Mouse (Mus musculus) intestine, postnatal 0 days (tissue): ENCODE data around the gene Tmf1. TPM values are rescaled to one million over a fixed set of nuclear protein-coding genes. Genes with fewer than 3 reads are reported as not detected.

Source experiments
- ATAC-seq: fragments of 200-750 bp; cut with Nextera tagmentation; 2 replicates; pipeline ENCODE4 v1.8.0; 2017; ENCODE audit warnings: mild to moderate bottlenecking, moderate TSS enrichment, moderate library complexity
- H3K27ac ChIP-seq: fragments of 300-500 bp; sonication (generic); 2 replicates; pipeline ENCODE4 v1.5.1; 2014; ENCODE audit warnings: mild to moderate bottlenecking, low read depth, low read length, moderate library complexity
- H3K27me3 ChIP-seq: fragments of 300-500 bp; sonication (generic); replicated peaks from 2 replicates; pipeline ENCODE4 v1.6.1; 2014; ENCODE audit warnings: low read length, mixed read lengths; ENCODE audit not compliant: control insufficient read depth, insufficient read depth
- H3K36me3 ChIP-seq: fragments of 300-500 bp; sonication (generic); 2 replicates; pipeline ENCODE4 v1.6.1; 2014; ENCODE audit warnings: mild to moderate bottlenecking, moderate library complexity; ENCODE audit not compliant: control insufficient read depth, insufficient read depth
- H3K4me1 ChIP-seq: fragments of 300-500 bp; sonication (generic); replicated peaks from 2 replicates; pipeline ENCODE4 v1.6.1; 2014; ENCODE audit warnings: antibody characterized with exemption, low read length, mixed read lengths; ENCODE audit not compliant: control insufficient read depth, insufficient read depth
- H3K4me2 ChIP-seq: fragments of 300-500 bp; sonication (generic); replicated peaks from 2 replicates; pipeline ENCODE4 v1.6.1; 2014; ENCODE audit warnings: low read depth, mild to moderate bottlenecking, moderate library complexity
- H3K4me3 ChIP-seq: fragments of 300-500 bp; sonication (generic); 2 replicates; pipeline ENCODE4 v1.5.1; 2014; ENCODE audit warnings: low read depth, low read length
- H3K9ac ChIP-seq: fragments of 300-500 bp; sonication (generic); 2 replicates; pipeline ENCODE4 v1.6.1; 2014; ENCODE audit warnings: mild to moderate bottlenecking, low read depth, low read length
- H3K9me3 ChIP-seq: fragments of 300-500 bp; sonication (generic); 2 replicates; pipeline ENCODE4 v1.6.1; 2016; ENCODE audit warnings: mixed run types; ENCODE audit not compliant: control insufficient read depth
- CTCF ChIP-seq: sonication (generic); IDR thresholded peaks from 2 replicates; pipeline ENCODE4 v1.5.1; 2016; ENCODE audit warnings: low read depth, mild to moderate bottlenecking, control low read depth, antibody characterized with exemption, moderate library complexity
- WGBS: fragments of 180-500 bp; shearing (Covaris S2); extraction: QIAGEN DNeasy Blood & Tissue Kit; methylation state at CpG from one replicate; pipeline ENCODE4 v1.1.7; 2014; 5-methylcytosine and 5-hydroxymethylcytosine counted together
- polyA plus RNA-seq: library from polyadenylated mRNA; unstranded; fragments of >200 nt; fragmentation: Nextera tagmentation; extraction: Ambion mirVana; gene quantifications from 2 replicates; pipeline ENCODE4 v1.2.1, GENCODE M21; 2015

Gene Tmf1
- polyA plus RNA-seq, 1 experiment from 2014 or later, result 42.1 TPM

DNA sequence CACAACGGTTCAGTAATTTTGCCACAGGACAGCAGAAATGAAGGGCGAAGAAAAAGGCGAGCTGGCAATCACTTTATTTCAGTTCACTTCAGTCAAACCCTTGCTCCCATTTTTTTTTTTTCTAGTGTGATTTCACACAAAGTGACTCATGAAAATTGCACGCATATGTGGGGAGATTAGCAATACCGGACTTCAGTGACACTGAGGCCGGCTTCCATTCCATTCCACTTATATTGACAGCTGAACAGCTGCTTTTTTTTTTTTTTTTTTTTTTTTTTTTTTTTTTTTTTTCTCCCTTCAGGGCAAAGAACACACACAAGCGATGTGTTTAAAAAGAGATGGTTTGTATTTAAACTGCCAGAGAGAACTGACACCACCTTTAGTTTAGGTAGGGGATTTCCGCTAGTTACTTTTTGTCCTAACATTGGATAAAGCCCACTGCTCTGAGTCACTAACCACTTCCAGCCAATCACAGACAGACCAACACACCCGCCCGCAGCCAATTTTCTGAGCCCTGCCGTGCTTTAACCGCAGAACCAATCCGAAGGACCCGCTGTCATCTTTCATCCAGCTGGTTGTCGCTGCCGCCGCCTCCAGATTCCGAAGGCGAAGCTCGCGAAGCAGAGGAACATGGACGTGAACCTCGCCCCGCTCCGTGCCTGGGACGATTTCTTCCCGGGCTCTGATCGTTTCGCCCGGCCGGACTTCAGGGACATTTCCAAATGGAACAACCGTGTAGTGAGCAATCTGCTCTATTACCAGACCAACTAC is 31.5 kb upstream of the Tmf1 start, which contains the start of gene Arl6ip5:
Gene Arl6ip5 (plus strand): TSS at position 499 of the 771 bp plus-strand sequence.
- TF ChIP-seq CTCF, result no peak
- peak; percentile 81 for ATAC-seq
- no peaks in the 10 kb centered on the region for H3K9me3 ChIP-seq
- H3K4me2 ChIP-seq, result peak within 1 kb of the TSS; percentile 84
- 0 out of 2 replicates have a peak, but pooled peaks cover 3% of the 10 kb centered on the region for H3K4me1 ChIP-seq
- WGBS, result 7% methylated on average over 32 of the region's 32 CpGs
- no peaks in the 10 kb centered on the region for H3K36me3 ChIP-seq
- H3K27ac ChIP-seq, result peak within 1 kb of the TSS; percentile 86
- H3K27me3 ChIP-seq, result no peaks in the 10 kb centered on the region
- peak within 1 kb of the TSS; percentile 72 for H3K9ac ChIP-seq
- H3K4me3 ChIP-seq, result peak within 1 kb of the TSS; percentile 77

DNA sequence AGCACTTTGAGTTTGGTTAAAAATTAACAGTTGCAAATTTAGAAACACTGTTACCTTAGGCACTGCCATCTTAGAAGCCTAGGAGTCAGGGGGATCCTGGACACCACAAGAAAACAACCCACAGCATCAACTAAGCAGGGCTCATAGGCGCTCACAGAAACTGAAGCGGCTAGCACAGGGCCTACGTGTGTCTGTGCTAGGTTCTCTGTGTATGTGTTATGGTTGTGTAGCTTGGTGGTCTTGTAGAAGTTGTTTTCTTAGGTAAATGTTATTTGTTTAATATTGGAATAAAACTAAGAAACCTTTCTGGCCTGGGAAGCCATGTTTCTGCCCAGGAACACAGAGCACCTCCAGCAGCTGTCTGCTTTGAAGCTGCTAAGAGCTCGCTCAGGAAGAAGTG is 30.8 kb upstream of the Tmf1 start:
- H3K9ac ChIP-seq, result no peak overlapping the region
- 82% methylated on average over 4 of the region's 4 CpGs for WGBS
- ATAC-seq, result no peak
- H3K4me2 ChIP-seq, result peak overlapping the region; percentile 84
- 0 out of 2 replicates have a peak, but pooled peaks cover 3% of the 10 kb centered on the region for H3K4me1 ChIP-seq
- H3K4me3 ChIP-seq, result no peak overlapping the region
- H3K9me3 ChIP-seq, result no peaks in the 10 kb centered on the region
- TF ChIP-seq CTCF, result no peak
- no peak overlapping the region for H3K27ac ChIP-seq
- H3K27me3 ChIP-seq, result no peaks in the 10 kb centered on the region
- H3K36me3 ChIP-seq, result no peaks in the 10 kb centered on the region

DNA sequence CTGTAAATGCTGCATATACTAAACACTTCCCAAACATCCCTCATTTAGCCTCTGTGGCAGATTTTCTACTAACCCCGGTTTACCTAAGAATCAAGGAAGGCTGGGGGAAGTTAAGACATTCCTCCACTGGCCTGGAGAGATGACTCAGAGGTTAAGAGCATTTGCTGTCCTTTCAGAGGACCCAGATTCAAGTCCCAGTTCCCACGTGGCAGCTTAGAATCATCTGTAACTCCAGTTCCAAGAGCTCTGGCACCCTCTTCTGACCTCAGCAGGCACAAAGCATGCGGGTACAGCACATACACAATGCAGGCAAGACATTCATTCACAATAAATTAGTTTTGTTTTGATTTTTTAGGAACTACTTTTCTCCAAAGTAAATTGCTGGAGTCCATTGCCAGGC is 30.3 kb upstream of the Tmf1 start:
- no peaks in the 10 kb centered on the region for H3K27me3 ChIP-seq
- 0 out of 2 replicates have a peak, but pooled peaks have one; percentile 21 for TF ChIP-seq CTCF
- H3K9ac ChIP-seq, result no peak overlapping the region
- no peaks in the 10 kb centered on the region for H3K36me3 ChIP-seq
- H3K4me3 ChIP-seq, result no peak overlapping the region
- H3K4me2 ChIP-seq, result no peak overlapping the region
- 50% methylated on average over 3 of the region's 3 CpGs for WGBS
- H3K4me1 ChIP-seq, result 0 out of 2 replicates have a peak, but pooled peaks cover 3% of the 10 kb centered on the region
- ATAC-seq, result no peak
- H3K27ac ChIP-seq, result no peak overlapping the region
- no peaks in the 10 kb centered on the region for H3K9me3 ChIP-seq

DNA sequence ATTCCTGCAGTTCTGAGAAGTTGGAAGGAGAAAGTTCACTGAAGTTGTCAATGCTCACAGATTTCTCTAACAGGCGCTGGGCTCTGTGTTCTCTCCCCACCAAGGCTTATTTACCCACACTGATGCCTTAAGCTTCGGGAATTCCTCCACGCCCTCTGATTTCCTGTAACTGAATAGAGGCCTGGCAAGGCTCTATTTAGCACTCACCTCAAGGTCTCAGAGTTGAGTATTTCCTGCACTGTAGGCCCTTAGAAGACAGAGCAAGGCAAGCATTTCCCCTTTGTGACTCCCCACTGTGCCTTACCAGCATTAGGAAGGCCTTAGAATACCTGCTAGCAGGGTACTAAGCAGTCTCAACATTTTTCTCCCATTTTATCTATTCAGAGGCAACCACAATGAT is 29.5 kb upstream of the Tmf1 start:
- ATAC-seq, result no peak
- Histone ChIP-seq H3K27me3 (no peaks in the 10 kb centered on the region), H3K27ac (peak overlapping the region; percentile 21; the same call in 1 of the 2 replicates), H3K9me3 (no peaks in the 10 kb centered on the region), H3K4me3 (no peak overlapping the region), H3K4me1 (0 out of 2 replicates have a peak, but pooled peaks cover 3% of the 10 kb centered on the region), H3K4me2 (no peak overlapping the region), H3K36me3 (no peaks in the 10 kb centered on the region), H3K9ac (no peak overlapping the region)
- TF ChIP-seq CTCF, result no peak
- 29% methylated on average over 3 of the region's 3 CpGs for WGBS

DNA sequence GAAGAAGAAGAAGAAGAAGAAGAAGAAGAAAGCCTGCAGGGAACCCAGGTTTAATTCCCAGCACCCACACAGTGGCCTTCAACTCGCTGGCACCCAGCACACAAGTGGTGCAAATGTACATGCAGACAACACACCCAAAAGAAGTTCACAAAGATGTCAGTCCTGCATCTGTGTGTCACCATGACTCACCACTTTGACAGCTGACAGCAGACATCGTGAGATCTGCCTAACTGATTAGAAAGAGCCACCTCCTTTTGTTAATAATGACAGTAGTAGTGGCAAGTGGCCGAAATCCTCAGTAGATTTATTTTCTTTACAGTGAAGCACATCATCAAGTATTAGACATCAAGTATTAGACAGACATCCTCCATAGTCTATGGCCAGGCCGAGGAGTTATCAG is 28.2 kb upstream of the Tmf1 start:
- WGBS, result 66% methylated on average over 4 of the region's 4 CpGs
- no peak for TF ChIP-seq CTCF
- Histone ChIP-seq H3K27me3 (no peaks in the 10 kb centered on the region), H3K4me1 (0 out of 2 replicates have a peak, but pooled peaks cover 3% of the 10 kb centered on the region), H3K4me2 (no peak overlapping the region), H3K9ac (no peak overlapping the region), H3K4me3 (no peak overlapping the region), H3K27ac (no peak overlapping the region), H3K9me3 (no peaks in the 10 kb centered on the region), H3K36me3 (no peaks in the 10 kb centered on the region)
- no peak for ATAC-seq

DNA sequence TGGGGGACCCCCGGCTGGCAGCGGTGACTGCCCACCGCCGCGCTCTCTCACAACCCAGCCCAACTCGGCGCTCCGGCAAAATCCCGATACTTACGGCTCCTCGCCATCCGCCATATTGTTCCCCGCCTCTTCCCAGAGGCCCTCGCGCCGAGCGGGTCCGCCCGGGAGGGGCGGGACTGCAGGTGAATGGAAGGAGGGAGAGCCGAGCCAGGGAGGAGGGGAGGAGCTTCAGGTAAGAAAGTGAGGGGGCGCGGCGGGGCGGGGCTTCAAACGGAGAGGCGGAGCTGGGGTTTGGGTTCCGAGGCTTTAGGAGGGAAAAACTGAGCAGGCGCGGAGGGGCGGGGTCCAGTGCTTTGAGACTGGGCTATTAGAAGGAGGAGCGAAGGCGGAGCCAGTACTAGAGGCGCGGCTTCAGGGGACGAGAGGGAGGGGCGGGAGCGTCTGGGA is 26.5 kb upstream of the Tmf1 start, which contains the start of gene Uba3:
Gene Uba3 (minus strand): TSS at position 209 of the 447 bp plus-strand sequence.
- TF ChIP-seq CTCF, result no peak
- WGBS, result under 1% methylated on average over 38 of the region's 38 CpGs
- peak; percentile 98 for ATAC-seq
- 0 out of 2 replicates have a peak, but pooled peaks cover 3% of the 10 kb centered on the region for H3K4me1 ChIP-seq
- peak within 1 kb of the TSS; percentile 74 for H3K4me2 ChIP-seq
- no peaks in the 10 kb centered on the region for H3K9me3 ChIP-seq
- H3K4me3 ChIP-seq, result peak within 1 kb of the TSS; percentile 95
- H3K27me3 ChIP-seq, result no peaks in the 10 kb centered on the region
- H3K9ac ChIP-seq, result peak within 1 kb of the TSS; percentile 97
- peak within 1 kb of the TSS; percentile 91 for H3K27ac ChIP-seq
- no peaks in the 10 kb centered on the region for H3K36me3 ChIP-seq
